Mouse (Mus musculus) liver, embryonic 14.5 days (tissue): ENCODE measurements around the gene Smad3. TPM values are rescaled to one million over a fixed set of nuclear protein-coding genes. Genes with fewer than 3 reads are reported as not detected.
A peak's percentile ranks its signal among the peaks of the same experiment; 100 is the strongest.

Source experiments
- ATAC-seq: fragments of 200-750 bp; cut with Nextera tagmentation; 2 replicates; pipeline ENCODE4 v1.8.0; 2017; ENCODE audit warnings: moderate number of reproducible peaks, mild to moderate bottlenecking, moderate library complexity; ENCODE audit not compliant: insufficient read depth
- DNase-seq, 3 experiments: peaks; one replicate each; pipeline ENCODE4 v3.0.0-alpha.2; 2012 to 2013; ENCODE audit warnings: low read depth in 3 of 3, low spot score in 3 of 3
- H3K27ac ChIP-seq: fragments of 300-500 bp; sonication (generic); 2 replicates; pipeline ENCODE4 v1.5.1; 2014; ENCODE audit warnings: moderate library complexity, mild to moderate bottlenecking, control low read depth, inconsistent platforms
- H3K27me3 ChIP-seq: fragments of 300-500 bp; sonication (generic); 2 replicates; pipeline ENCODE4 v1.6.1; 2014; ENCODE audit warnings: mild to moderate bottlenecking, low read length, moderate library complexity; ENCODE audit not compliant: control insufficient read depth, insufficient read depth
- H3K36me3 ChIP-seq: fragments of 300-500 bp; sonication (generic); replicated peaks from 2 replicates; pipeline ENCODE4 v1.6.1; 2014; ENCODE audit warnings: low read depth; ENCODE audit not compliant: control insufficient read depth, insufficient read depth
- H3K4me1 ChIP-seq, 2 experiments: fragments of 200-500 bp in 1 of 2; fragments of 300-500 bp in 1 of 2; sonication (generic) in 1 of 2; replicated peaks; 2 replicates each; pipeline ENCODE4 v1.6.1; 2012 to 2014; ENCODE audit warnings: antibody characterized with exemption in 1 of 2, inconsistent platforms in 1 of 2, low read length in 1 of 2; ENCODE audit not compliant: control insufficient read depth in 2 of 2, insufficient read depth in 2 of 2
- H3K4me2 ChIP-seq: fragments of 300-500 bp; sonication (generic); 2 replicates; pipeline ENCODE4 v1.6.1; 2014; ENCODE audit warnings: low read depth, mild to moderate bottlenecking, control low read depth, moderate library complexity
- H3K4me3 ChIP-seq, 2 experiments: fragments of 200-500 bp in 1 of 2; fragments of 300-500 bp in 1 of 2; sonication (generic) in 1 of 2; 2 replicates each; pipeline ENCODE4 v1.5.1; 2012 to 2014; ENCODE audit warnings: low read depth in 2 of 2, low read length in 2 of 2, mild to moderate bottlenecking in 2 of 2, control low read depth in 1 of 2, inconsistent platforms in 1 of 2, moderate library complexity in 1 of 2; ENCODE audit not compliant: insufficient read depth in 1 of 2
- H3K9ac ChIP-seq: fragments of 300-500 bp; sonication (generic); replicated peaks from 2 replicates; pipeline ENCODE4 v1.6.1; 2014; ENCODE audit warnings: mild to moderate bottlenecking, control low read depth, moderate library complexity
- H3K9me3 ChIP-seq: fragments of 300-500 bp; sonication (generic); 2 replicates; pipeline ENCODE4 v1.6.1; 2016; ENCODE audit warnings: low read length, mixed read lengths; ENCODE audit not compliant: control insufficient read depth
- CTCF ChIP-seq: IDR thresholded peaks from 2 replicates; pipeline ENCODE4 v1.5.1; 2016; ENCODE audit warnings: antibody characterized with exemption, low read depth, control low read depth
- EP300 ChIP-seq: IDR thresholded peaks from 2 replicates; pipeline ENCODE4 v1.6.1; 2016; ENCODE audit warnings: antibody characterized with exemption, low read depth
- WGBS: fragments of 180-500 bp; shearing (Covaris S2); extraction: QIAGEN DNeasy Blood & Tissue Kit; methylation state at CpG from one replicate; pipeline ENCODE4 v1.1.7; 2014; ENCODE audit not compliant: insufficient replicate concordance; 5-methylcytosine and 5-hydroxymethylcytosine counted together
- polyA plus RNA-seq, 2 experiments: library from polyadenylated mRNA; depleted of rRNA in 1 of 2; stranded (reverse) in 1 of 2; unstranded in 1 of 2; fragments of >200 nt; fragmentation: Nextera tagmentation in 1 of 2; extraction: Ambion mirVana in 1 of 2; gene quantifications; 2 replicates each; pipeline versions ENCODE4 v1.2.1 to v1.2.3; 2012 to 2014

Gene Smad3
- polyA plus RNA-seq, 2 experiments = 1.7 to 3.2 TPM

GRCm38 (mm10) chr9:63759973-63760722, 2.4 kb upstream of the Smad3 start:
- Histone ChIP-seq H3K36me3 (no peaks in the 10 kb centered on the region), H3K4me2 (peak overlapping the region; percentile 12), H3K4me1 (peaks cover 19 to 36% of the 10 kb centered on the region in 2 experiments), H3K9ac (no peak overlapping the region), H3K27me3 (no peaks in the 10 kb centered on the region), H3K27ac (no peak overlapping the region), H3K4me3 (no peak overlapping the region), H3K9me3 (peaks cover 2% of the 10 kb centered on the region; the same call in 1 of the 2 replicates)
- DNase-seq = no peak
- 57% methylated on average over 7 of the region's 7 CpGs for WGBS
- ATAC-seq = no peak
- TF ChIP-seq CTCF (no peak), EP300 (no peak)

GRCm38 (mm10) chr9:63758641-63759391, 1.0 kb upstream of the Smad3 start:
- no peaks in the 10 kb centered on the region for H3K36me3 ChIP-seq
- H3K4me2 ChIP-seq = peak overlapping the region; percentile 89
- peak overlapping the region; percentile 72 for H3K9ac ChIP-seq
- no peaks in the 10 kb centered on the region for H3K27me3 ChIP-seq
- ATAC-seq (peak; percentile 58), DNase-seq (peak; percentile 72 to 76 (median 74))
- H3K9me3 ChIP-seq = peaks cover 2% of the 10 kb centered on the region; the same call in 1 of the 2 replicates
- peaks cover 23 to 41% of the 10 kb centered on the region in 2 experiments for H3K4me1 ChIP-seq
- under 1% methylated on average over 23 of the region's 23 CpGs for WGBS
- TF ChIP-seq EP300 (peak; percentile 78), CTCF (no peak)
- H3K4me3 ChIP-seq = peak overlapping the region; percentile 71 to 81
- H3K27ac ChIP-seq = peak overlapping the region; percentile 90

- Histone ChIP-seq H3K4me1 (peaks cover 24 to 37% of the 10 kb centered on the region in 2 experiments), H3K4me3 (peak overlapping the region; percentile 71 to 81), H3K9ac (peak overlapping the region; percentile 72), H3K36me3 (no peaks in the 10 kb centered on the region), H3K27ac (peak overlapping the region; percentile 90), H3K27me3 (no peaks in the 10 kb centered on the region), H3K9me3 (peaks cover 2% of the 10 kb centered on the region; the same call in 1 of the 2 replicates), H3K4me2 (peak overlapping the region; percentile 89)
- ATAC-seq (no peak; the same call in 1 of the 2 replicates), DNase-seq (no peak)
- no peak for TF ChIP-seq CTCF
- TF ChIP-seq EP300 = no peak
- WGBS = 0% methylated on average over 26 of the region's 26 CpGs
Measured at GRCm38 (mm10) chr9:63757462-63757772, 377 bp downstream of the Smad3 start.

- H3K4me1 ChIP-seq = peaks cover 24 to 37% of the 10 kb centered on the region in 2 experiments
- ATAC-seq (no peak), DNase-seq (peak in 1 of 3 experiments; percentile 67)
- peak overlapping the region; percentile 72 for H3K9ac ChIP-seq
- no peaks in the 10 kb centered on the region for H3K36me3 ChIP-seq
- H3K4me2 ChIP-seq = peak overlapping the region; percentile 89
- WGBS = 1% methylated on average over 46 of the region's 47 CpGs
- TF ChIP-seq EP300 (peak; percentile 47; the same call in 1 of the 2 replicates), CTCF (no peak)
- H3K9me3 ChIP-seq = peaks cover 2% of the 10 kb centered on the region; the same call in 1 of the 2 replicates
- peak overlapping the region; percentile 71 to 81 for H3K4me3 ChIP-seq
- H3K27me3 ChIP-seq = no peaks in the 10 kb centered on the region
- peak overlapping the region; percentile 90 for H3K27ac ChIP-seq
Measured at GRCm38 (mm10) chr9:63756581-63757461, 973 bp downstream of the Smad3 start.
